Mouse (Mus musculus): ENCODE measurements around the gene Usp49. TPM values are rescaled to one million over a fixed set of nuclear protein-coding genes. Genes with fewer than 3 reads are reported as not detected.
A peak's percentile ranks its signal among the peaks of the same experiment; 100 is the strongest.

Gene Usp49
- polyA plus RNA-seq, 1 experiment from 2014 or later, result 6.3 TPM

GRCm38 (mm10) chr17:47600601-47601388 is 29.7 kb upstream of the Usp49 start:
- ATAC-seq (ENCODE audit: low FRiP score) (no peak), DNase-seq (ENCODE audit: low spot score, missing footprints) (peak; percentile 78)
- peaks cover 21% of the 10 kb centered on the region for H3K4me1 ChIP-seq (ENCODE audit: control insufficient read depth, insufficient read depth, low read length)
- H3K27me3 ChIP-seq (ENCODE audit: control insufficient read depth, insufficient read depth, low read length), result no peaks in the 10 kb centered on the region
- H3K4me2 ChIP-seq, result no peak overlapping the region
- H3K36me3 ChIP-seq (ENCODE audit: control insufficient read depth, insufficient read depth, low read length), result peaks cover 19% of the 10 kb centered on the region
- WGBS, result 91% methylated on average over 13 of the region's 13 CpGs
- no peak overlapping the region for H3K4me3 ChIP-seq (ENCODE audit: low read depth, low read length)
- no peaks in the 10 kb centered on the region for H3K9me3 ChIP-seq (ENCODE audit: control insufficient read depth, low read length)
- no peak overlapping the region for H3K9ac ChIP-seq (ENCODE audit: low read length)
- no peak overlapping the region for H3K27ac ChIP-seq (ENCODE audit: low read depth, low read length)

- Histone ChIP-seq H3K36me3 (ENCODE audit: control insufficient read depth, insufficient read depth, low read length) (peaks cover 19% of the 10 kb centered on the region), H3K4me1 (ENCODE audit: control insufficient read depth, insufficient read depth, low read length) (peaks cover 16% of the 10 kb centered on the region), H3K9me3 (ENCODE audit: control insufficient read depth, low read length) (no peaks in the 10 kb centered on the region), H3K4me2 (no peak overlapping the region), H3K9ac (ENCODE audit: low read length) (no peak overlapping the region), H3K4me3 (ENCODE audit: low read depth, low read length) (no peak overlapping the region), H3K27ac (ENCODE audit: low read depth, low read length) (no peak overlapping the region), H3K27me3 (ENCODE audit: control insufficient read depth, insufficient read depth, low read length) (no peaks in the 10 kb centered on the region)
- 89% methylated on average over 10 of the region's 10 CpGs for WGBS
- no peak for DNase-seq (ENCODE audit: low spot score, missing footprints)
- ATAC-seq (ENCODE audit: low FRiP score), result no peak
Measured at GRCm38 (mm10) chr17:47601389-47601755, 29.1 kb upstream of the Usp49 start.

- 91% methylated on average over 11 of the region's 11 CpGs for WGBS
- DNase-seq (ENCODE audit: low spot score, missing footprints) (peak; percentile 61), ATAC-seq (ENCODE audit: low FRiP score) (no peak)
- Histone ChIP-seq H3K9me3 (ENCODE audit: control insufficient read depth, low read length) (no peaks in the 10 kb centered on the region), H3K4me3 (ENCODE audit: low read depth, low read length) (no peak overlapping the region), H3K27me3 (ENCODE audit: control insufficient read depth, insufficient read depth, low read length) (no peaks in the 10 kb centered on the region), H3K4me1 (ENCODE audit: control insufficient read depth, insufficient read depth, low read length) (peaks cover 7% of the 10 kb centered on the region), H3K9ac (ENCODE audit: low read length) (no peak overlapping the region), H3K36me3 (ENCODE audit: control insufficient read depth, insufficient read depth, low read length) (peaks cover 19% of the 10 kb centered on the region), H3K27ac (ENCODE audit: low read depth, low read length) (no peak overlapping the region), H3K4me2 (no peak overlapping the region)
Measured at GRCm38 (mm10) chr17:47602289-47602688, 28.2 kb upstream of the Usp49 start.

- H3K27ac ChIP-seq (ENCODE audit: low read depth, low read length), result no peak overlapping the region
- no peak overlapping the region for H3K4me3 ChIP-seq (ENCODE audit: low read depth, low read length)
- no peak overlapping the region for H3K4me2 ChIP-seq
- H3K9ac ChIP-seq (ENCODE audit: low read length), result no peak overlapping the region
- H3K9me3 ChIP-seq (ENCODE audit: control insufficient read depth, low read length), result no peaks in the 10 kb centered on the region
- ATAC-seq (ENCODE audit: low FRiP score) (no peak), DNase-seq (ENCODE audit: low spot score, missing footprints) (peak; percentile 68)
- H3K27me3 ChIP-seq (ENCODE audit: control insufficient read depth, insufficient read depth, low read length), result no peaks in the 10 kb centered on the region
- WGBS, result 83% methylated on average over 5 of the region's 5 CpGs
- H3K36me3 ChIP-seq (ENCODE audit: control insufficient read depth, insufficient read depth, low read length), result peaks cover 20% of the 10 kb centered on the region
- peaks cover 9% of the 10 kb centered on the region for H3K4me1 ChIP-seq (ENCODE audit: control insufficient read depth, insufficient read depth, low read length)
Measured at GRCm38 (mm10) chr17:47606220-47606619, 24.3 kb upstream of the Usp49 start.

GRCm38 (mm10) chr17:47609182-47609581 is 21.3 kb upstream of the Usp49 start:
- Histone ChIP-seq H3K9ac (ENCODE audit: low read length) (no peak overlapping the region), H3K4me2 (no peak overlapping the region), H3K9me3 (ENCODE audit: control insufficient read depth, low read length) (no peaks in the 10 kb centered on the region), H3K27me3 (ENCODE audit: control insufficient read depth, insufficient read depth, low read length) (no peaks in the 10 kb centered on the region), H3K4me1 (ENCODE audit: control insufficient read depth, insufficient read depth, low read length) (peaks cover 17% of the 10 kb centered on the region), H3K4me3 (ENCODE audit: low read depth, low read length) (no peak overlapping the region), H3K27ac (ENCODE audit: low read depth, low read length) (no peak overlapping the region), H3K36me3 (ENCODE audit: control insufficient read depth, insufficient read depth, low read length) (peaks cover 7% of the 10 kb centered on the region)
- 91% methylated on average over 4 of the region's 4 CpGs for WGBS
- DNase-seq (ENCODE audit: low spot score, missing footprints) (no peak), ATAC-seq (ENCODE audit: low FRiP score) (no peak)

- peak; percentile 97 for ATAC-seq (ENCODE audit: low FRiP score)
- peaks cover 3% of the 10 kb centered on the region; the same call in 1 of the 2 replicates for H3K36me3 ChIP-seq (ENCODE audit: control insufficient read depth, insufficient read depth, low read length)
- under 1% methylated on average over 59 of the region's 59 CpGs for WGBS
Measured at GRCm38 (mm10) chr17:47610849-47611660, 19.4 kb upstream of the Usp49 start, which contains the start of the genes Bysl, Med20 and Gm20517. Bysl (minus strand) TSS chr17:47611492. Med20 (plus strand) TSS chr17:47611582. Gm20517 (plus strand) TSS chr17:47611589.

GRCm38 (mm10) chr17:47611661-47611982 is 18.9 kb upstream of the Usp49 start:
- DNase-seq (ENCODE audit: low spot score, missing footprints), result no peak
- H3K9me3 ChIP-seq (ENCODE audit: control insufficient read depth, low read length), result no peaks in the 10 kb centered on the region
- ATAC-seq (ENCODE audit: low FRiP score), result no peak; the same call in 1 of the 2 replicates
- H3K27ac ChIP-seq (ENCODE audit: low read depth, low read length), result no peak overlapping the region; the same call in 1 of the 2 replicates
- H3K4me3 ChIP-seq (ENCODE audit: low read depth, low read length), result peak overlapping the region; percentile 87
- H3K36me3 ChIP-seq (ENCODE audit: control insufficient read depth, insufficient read depth, low read length), result peaks cover 3% of the 10 kb centered on the region; the same call in 1 of the 2 replicates
- H3K4me1 ChIP-seq (ENCODE audit: control insufficient read depth, insufficient read depth, low read length), result peaks cover 17% of the 10 kb centered on the region
- H3K4me2 ChIP-seq, result peak overlapping the region; percentile 92
- no peaks in the 10 kb centered on the region for H3K27me3 ChIP-seq (ENCODE audit: control insufficient read depth, insufficient read depth, low read length)
- WGBS, result 0% methylated on average over 13 of the region's 13 CpGs
- peak overlapping the region; percentile 77 for H3K9ac ChIP-seq (ENCODE audit: low read length)

More at GRCm38 (mm10) chr17:47610849-47611660, 19.4 kb upstream of the Usp49 start, which contains the start of the genes Bysl, Med20 and Gm20517:
- peak; percentile 100 for DNase-seq (ENCODE audit: low spot score, missing footprints)
- no peaks in the 10 kb centered on the region for H3K27me3 ChIP-seq (ENCODE audit: control insufficient read depth, insufficient read depth, low read length)
- H3K4me2 ChIP-seq, result peak within 1 kb of the TSS; percentile 92
- no peaks in the 10 kb centered on the region for H3K9me3 ChIP-seq (ENCODE audit: control insufficient read depth, low read length)
- H3K4me1 ChIP-seq (ENCODE audit: control insufficient read depth, insufficient read depth, low read length), result peaks cover 17% of the 10 kb centered on the region
- peak within 1 kb of the TSS; percentile 87 for H3K4me3 ChIP-seq (ENCODE audit: low read depth, low read length)
- H3K9ac ChIP-seq (ENCODE audit: low read length), result peak within 1 kb of the TSS; percentile 77
- no peak within 1 kb of the TSS; the same call in 1 of the 2 replicates for H3K27ac ChIP-seq (ENCODE audit: low read depth, low read length)

- no peak for ATAC-seq (ENCODE audit: low FRiP score)
- 89% methylated on average over 1 of the region's 1 CpGs for WGBS
Measured at GRCm38 (mm10) chr17:47614018-47614417, 16.5 kb upstream of the Usp49 start.

GRCm38 (mm10) chr17:47616119-47616518 is 14.4 kb upstream of the Usp49 start:
- Histone ChIP-seq H3K9ac (ENCODE audit: low read length) (no peak overlapping the region), H3K4me3 (ENCODE audit: low read depth, low read length) (no peak overlapping the region)
- WGBS, result 94% methylated on average over 8 of the region's 8 CpGs

More at GRCm38 (mm10) chr17:47614018-47614417, 16.5 kb upstream of the Usp49 start:
- peaks cover 17% of the 10 kb centered on the region for H3K4me1 ChIP-seq (ENCODE audit: control insufficient read depth, insufficient read depth, low read length)
- H3K27ac ChIP-seq (ENCODE audit: low read depth, low read length), result no peak overlapping the region
- no peak overlapping the region for H3K4me2 ChIP-seq
- H3K4me3 ChIP-seq (ENCODE audit: low read depth, low read length), result no peak overlapping the region
- H3K36me3 ChIP-seq (ENCODE audit: control insufficient read depth, insufficient read depth, low read length), result 0 out of 2 replicates have a peak, but pooled peaks cover 6% of the 10 kb centered on the region
- no peak for DNase-seq (ENCODE audit: low spot score, missing footprints)
- no peaks in the 10 kb centered on the region for H3K27me3 ChIP-seq (ENCODE audit: control insufficient read depth, insufficient read depth, low read length)
- no peaks in the 10 kb centered on the region for H3K9me3 ChIP-seq (ENCODE audit: control insufficient read depth, low read length)
- H3K9ac ChIP-seq (ENCODE audit: low read length), result no peak overlapping the region

More at GRCm38 (mm10) chr17:47616119-47616518, 14.4 kb upstream of the Usp49 start:
- Histone ChIP-seq H3K36me3 (ENCODE audit: control insufficient read depth, insufficient read depth, low read length) (0 out of 2 replicates have a peak, but pooled peaks cover 6% of the 10 kb centered on the region), H3K4me2 (no peak overlapping the region), H3K4me1 (ENCODE audit: control insufficient read depth, insufficient read depth, low read length) (peaks cover 9% of the 10 kb centered on the region), H3K27me3 (ENCODE audit: control insufficient read depth, insufficient read depth, low read length) (no peaks in the 10 kb centered on the region), H3K9me3 (ENCODE audit: control insufficient read depth, low read length) (no peaks in the 10 kb centered on the region), H3K27ac (ENCODE audit: low read depth, low read length) (no peak overlapping the region)
- ATAC-seq (ENCODE audit: low FRiP score), result no peak
- no peak for DNase-seq (ENCODE audit: low spot score, missing footprints)

Data from midbrain, embryonic 11.5 days (tissue).